Mouse (Mus musculus) forebrain, postnatal 0 days (tissue): Measurements from ENCODE around the gene Ampd2. TPM values are rescaled to one million over a fixed set of nuclear protein-coding genes. Genes with fewer than 3 reads are reported as not detected.
A peak's percentile ranks its signal among the peaks of the same experiment; 100 is the strongest.

Source experiments
- ATAC-seq: fragments of 200-750 bp; cut with Nextera tagmentation; 2 replicates; pipeline ENCODE4 v1.8.0; 2017; ENCODE audit warnings: mild to moderate bottlenecking, moderate library complexity
- DNase-seq: peaks from one replicate; pipeline ENCODE4 v3.0.0-alpha.2; 2015
- H3K27ac ChIP-seq: fragments of 300-500 bp; sonication (generic); 2 replicates; pipeline ENCODE4 v1.5.1; 2014; ENCODE audit warnings: low read depth, mild to moderate bottlenecking, antibody characterized with exemption, low read length, moderate library complexity, mixed read lengths
- H3K27me3 ChIP-seq: fragments of 300-500 bp; sonication (generic); 2 replicates; pipeline ENCODE4 v1.6.1; 2014; ENCODE audit warnings: mild to moderate bottlenecking, low read length, mixed read lengths; ENCODE audit not compliant: insufficient read depth
- H3K36me3 ChIP-seq: fragments of 300-500 bp; sonication (generic); 2 replicates; pipeline ENCODE4 v1.6.1; 2014; ENCODE audit warnings: mild to moderate bottlenecking, moderate library complexity; ENCODE audit not compliant: insufficient read depth
- H3K4me1 ChIP-seq: fragments of 300-500 bp; sonication (generic); 2 replicates; pipeline ENCODE4 v1.6.1; 2014; ENCODE audit warnings: antibody characterized with exemption; ENCODE audit not compliant: insufficient read depth
- H3K4me2 ChIP-seq: fragments of 300-500 bp; sonication (generic); 2 replicates; pipeline ENCODE4 v1.6.1; 2014; ENCODE audit warnings: low read depth, mild to moderate bottlenecking, moderate library complexity
- H3K4me3 ChIP-seq: fragments of 300-500 bp; sonication (generic); 2 replicates; pipeline ENCODE4 v1.5.1; 2014; ENCODE audit warnings: low read depth, low read length, mixed read lengths
- H3K9ac ChIP-seq: fragments of 300-500 bp; sonication (generic); 2 replicates; pipeline ENCODE4 v1.6.1; 2014; ENCODE audit warnings: mild to moderate bottlenecking
- H3K9me3 ChIP-seq: fragments of 300-500 bp; sonication (generic); 2 replicates; pipeline ENCODE4 v1.6.1; 2016; ENCODE audit warnings: low read length
- CTCF ChIP-seq: sonication (generic); IDR thresholded peaks from 2 replicates; pipeline ENCODE4 v1.5.1; 2016; ENCODE audit warnings: antibody characterized with exemption, control low read depth, low read depth
- WGBS: fragments of 180-500 bp; shearing (Covaris S2); extraction: QIAGEN DNeasy Blood & Tissue Kit; methylation state at CpG from one replicate; pipeline ENCODE4 v1.1.7; 2014; 5-methylcytosine and 5-hydroxymethylcytosine counted together
- polyA plus RNA-seq: library from polyadenylated mRNA; unstranded; fragments of >200 nt; fragmentation: Nextera tagmentation; extraction: Ambion mirVana; gene quantifications from 2 replicates; pipeline ENCODE4 v1.2.1, GENCODE M21; 2015
- total RNA-seq: library from RNA; depleted of rRNA; stranded (reverse); fragments of >200 nt; gene quantifications from 2 replicates; pipeline ENCODE4 v1.2.3, GENCODE M21; 2014

Ampd2 gene
- total and polyA plus RNA-seq, 2 experiments from 2014 or later: 46.6 to 47.0 TPM

- no peak for DNase-seq
- Histone ChIP-seq H3K4me1 (no peaks in the 10 kb centered on the region), H3K4me2 (no peak overlapping the region), H3K9me3 (no peaks in the 10 kb centered on the region), H3K36me3 (no peaks in the 10 kb centered on the region), H3K9ac (no peak overlapping the region), H3K4me3 (no peak overlapping the region), H3K27me3 (no peaks in the 10 kb centered on the region), H3K27ac (no peak overlapping the region)
- no peak for TF ChIP-seq CTCF
- no peak for ATAC-seq
- 90% methylated on average over 10 of the region's 10 CpGs for WGBS
These were observed 10.3 kb upstream of the Ampd2 start for GRCm38 (mm10) chr3:108096726-108097125.

DNA sequence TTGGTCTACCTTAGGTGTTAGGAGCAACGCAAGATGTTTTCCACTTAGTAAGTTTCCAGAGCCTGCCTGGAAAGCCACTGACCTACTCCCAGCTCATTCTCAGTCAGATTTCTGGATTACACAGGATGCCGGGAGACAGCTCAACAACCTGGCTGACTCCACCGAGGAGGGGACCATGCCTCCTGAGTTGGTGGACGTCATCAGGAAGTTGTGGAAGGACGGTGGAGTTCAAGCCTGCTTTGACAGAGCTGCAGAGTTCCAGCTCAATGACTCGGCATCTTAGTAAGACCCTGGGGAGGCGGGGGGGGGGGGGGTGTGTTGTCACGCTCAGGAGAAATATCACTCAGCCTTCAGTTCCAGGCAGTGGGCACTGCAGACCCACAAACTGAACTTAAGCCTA is 9.8 kb upstream of the Ampd2 start:
- WGBS: 79% methylated on average over 8 of the region's 8 CpGs
- DNase-seq (no peak), ATAC-seq (no peak)
- Histone ChIP-seq H3K9ac (no peak overlapping the region), H3K27me3 (no peaks in the 10 kb centered on the region), H3K36me3 (no peaks in the 10 kb centered on the region), H3K27ac (no peak overlapping the region), H3K4me1 (no peaks in the 10 kb centered on the region), H3K4me2 (no peak overlapping the region), H3K4me3 (no peak overlapping the region), H3K9me3 (no peaks in the 10 kb centered on the region)
- TF ChIP-seq CTCF: no peak

DNA sequence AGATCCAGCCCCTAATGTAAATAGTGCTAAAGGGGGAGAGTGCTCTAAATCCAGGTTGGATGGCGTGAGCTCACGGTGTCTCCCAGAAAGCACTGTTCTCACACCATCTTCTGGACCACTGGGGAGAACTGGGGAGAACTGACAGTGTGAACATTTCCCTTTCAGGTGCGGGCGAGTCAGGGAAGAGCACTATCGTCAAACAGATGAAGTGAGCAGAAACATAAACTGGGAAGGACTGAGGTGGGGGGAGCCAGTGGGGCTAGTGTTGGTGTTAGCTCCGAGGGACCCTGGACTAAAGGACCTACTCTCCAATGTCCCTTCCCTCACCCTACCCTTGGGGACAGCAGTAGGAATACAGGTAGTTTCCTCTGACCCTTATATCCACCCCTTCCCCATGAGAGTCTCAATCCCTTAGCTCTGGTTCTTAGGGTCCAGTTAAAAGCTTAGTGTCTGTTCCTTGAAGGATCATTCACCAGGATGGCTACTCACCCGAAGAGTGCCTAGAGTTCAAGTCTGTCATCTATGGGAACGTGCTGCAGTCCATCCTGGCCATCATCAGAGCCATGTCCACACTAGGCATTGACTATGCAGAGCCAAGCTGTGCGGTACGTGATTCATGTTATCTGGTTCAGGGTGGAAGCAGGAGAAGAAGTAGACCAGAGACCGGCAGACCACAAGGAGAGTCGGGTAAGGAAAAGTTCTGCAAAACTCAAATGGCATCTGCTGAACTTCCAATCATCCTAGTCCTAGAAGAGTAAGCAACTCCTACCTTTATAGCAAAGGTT is 8.7 kb upstream of the Ampd2 start:
- 93% methylated on average over 12 of the region's 12 CpGs for WGBS
- no peaks in the 10 kb centered on the region for H3K27me3 ChIP-seq
- H3K36me3 ChIP-seq: no peaks in the 10 kb centered on the region
- H3K9me3 ChIP-seq: no peaks in the 10 kb centered on the region
- H3K27ac ChIP-seq: no peak overlapping the region
- no peak overlapping the region for H3K4me3 ChIP-seq
- ATAC-seq (no peak), DNase-seq (no peak)
- no peak for TF ChIP-seq CTCF
- H3K4me1 ChIP-seq: no peaks in the 10 kb centered on the region
- no peak overlapping the region for H3K9ac ChIP-seq
- no peak overlapping the region for H3K4me2 ChIP-seq

DNA sequence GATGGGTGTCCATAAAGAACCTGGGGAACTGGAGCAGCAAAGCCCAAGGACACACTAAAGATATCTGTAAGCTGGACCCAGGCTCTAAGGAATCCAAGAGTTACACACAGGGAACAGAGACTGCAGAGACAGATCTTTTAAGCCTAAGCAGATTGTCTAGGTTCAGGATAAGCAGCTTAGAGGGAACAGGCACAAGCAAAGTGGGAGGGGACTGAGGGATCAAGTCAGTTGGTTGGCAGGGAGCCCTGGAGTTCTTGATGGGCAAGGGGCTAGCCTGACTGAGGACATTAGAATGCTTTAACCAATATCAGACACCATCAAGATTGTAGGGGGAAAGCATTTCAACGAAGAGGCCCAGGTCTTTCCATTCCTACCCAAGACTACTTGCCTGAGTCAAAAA is 7.7 kb upstream of the Ampd2 start:
- ATAC-seq (no peak), DNase-seq (no peak)
- Histone ChIP-seq H3K27me3 (no peaks in the 10 kb centered on the region), H3K4me3 (no peak overlapping the region), H3K36me3 (no peaks in the 10 kb centered on the region), H3K9ac (no peak overlapping the region), H3K4me1 (no peaks in the 10 kb centered on the region), H3K27ac (no peak overlapping the region), H3K9me3 (no peaks in the 10 kb centered on the region), H3K4me2 (no peak overlapping the region)
- TF ChIP-seq CTCF: no peak
- WGBS: 66% methylated on average over 1 of the region's 1 CpGs

DNA sequence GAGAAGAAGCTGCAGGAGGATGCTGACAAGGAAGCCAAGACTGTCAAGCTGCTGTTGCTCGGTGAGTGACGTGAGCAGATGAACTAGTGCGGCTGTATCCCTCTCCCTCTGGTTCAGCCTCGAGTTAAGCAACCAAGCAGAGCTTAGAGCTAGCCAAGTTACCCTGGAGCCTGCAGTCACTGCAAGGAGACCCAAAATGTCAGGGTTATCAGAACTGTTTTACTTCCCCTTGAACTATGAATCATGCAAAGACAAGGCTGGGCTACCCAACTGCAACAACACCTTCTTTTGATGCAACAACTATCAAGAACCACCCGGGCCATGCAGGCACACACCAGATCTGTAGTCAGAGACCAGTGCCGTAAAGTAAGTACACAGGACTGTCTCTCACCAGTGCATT is 6.9 kb upstream of the Ampd2 start:
- DNase-seq (no peak), ATAC-seq (peak; percentile 54; the same call in 1 of the 2 replicates)
- Histone ChIP-seq H3K36me3 (no peaks in the 10 kb centered on the region), H3K4me2 (no peak overlapping the region), H3K27me3 (no peaks in the 10 kb centered on the region), H3K27ac (no peak overlapping the region), H3K4me1 (no peaks in the 10 kb centered on the region), H3K9me3 (no peaks in the 10 kb centered on the region), H3K9ac (no peak overlapping the region), H3K4me3 (no peak overlapping the region)
- no peak for TF ChIP-seq CTCF
- WGBS: 40% methylated on average over 6 of the region's 6 CpGs

DNA sequence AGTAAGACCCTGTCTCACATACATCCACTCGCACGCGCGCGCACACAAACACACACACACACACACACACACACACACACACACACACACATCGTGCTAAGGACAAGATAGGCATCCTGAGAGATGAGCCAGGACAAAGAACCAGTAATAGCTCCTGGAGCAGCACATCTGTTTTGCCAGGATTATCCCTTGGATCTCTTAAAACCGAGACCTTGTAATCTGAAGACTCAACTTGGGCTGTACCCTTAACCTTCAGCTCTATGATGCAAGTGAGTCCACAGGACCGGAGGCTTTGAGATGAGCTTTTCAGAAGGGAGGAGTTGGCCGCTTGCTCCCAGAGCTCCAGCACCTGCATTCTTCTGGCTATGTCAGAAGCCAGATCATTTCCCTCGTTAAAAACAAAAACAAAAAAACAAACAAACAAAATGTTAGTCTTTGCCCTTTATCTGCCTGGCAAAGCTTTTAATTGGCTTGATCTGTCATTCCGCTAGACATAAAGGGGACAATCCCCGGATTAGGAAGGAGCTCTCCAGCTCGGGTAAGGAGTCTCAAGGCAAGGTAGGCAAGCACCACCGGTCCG is 6.2 kb upstream of the Ampd2 start, which contains the start of gene Gnat2:
Gnat2 (plus strand) TSS at position 254 of the 580 bp plus-strand sequence.
- Histone ChIP-seq H3K9me3 (no peaks in the 10 kb centered on the region), H3K4me1 (no peaks in the 10 kb centered on the region), H3K36me3 (no peaks in the 10 kb centered on the region), H3K27me3 (no peaks in the 10 kb centered on the region), H3K4me3 (no peak within 1 kb of the TSS), H3K27ac (no peak within 1 kb of the TSS), H3K4me2 (no peak within 1 kb of the TSS), H3K9ac (no peak within 1 kb of the TSS)
- WGBS: 51% methylated on average over 15 of the region's 15 CpGs
- no peak for TF ChIP-seq CTCF
- DNase-seq: no peak
- no peak for ATAC-seq

- no peak overlapping the region for H3K4me2 ChIP-seq
- TF ChIP-seq CTCF: no peak
- H3K9me3 ChIP-seq: no peaks in the 10 kb centered on the region
- H3K27ac ChIP-seq: no peak overlapping the region
- H3K4me3 ChIP-seq: no peak overlapping the region
- 86% methylated on average over 6 of the region's 6 CpGs for WGBS
- DNase-seq (no peak), ATAC-seq (no peak)
- H3K27me3 ChIP-seq: no peaks in the 10 kb centered on the region
- no peak overlapping the region for H3K9ac ChIP-seq
- H3K36me3 ChIP-seq: no peaks in the 10 kb centered on the region
- H3K4me1 ChIP-seq: no peaks in the 10 kb centered on the region
These were observed 5.6 kb upstream of the Ampd2 start for GRCm38 (mm10) chr3:108092030-108092429.
